Mouse (Mus musculus): ENCODE measurements around the gene Ero1lb. TPM values are rescaled to one million over a fixed set of nuclear protein-coding genes. Genes with fewer than 3 reads are reported as not detected.

Ero1lb gene
- total and polyA plus RNA-seq, 3 experiments, result 4.2 to 5.8 TPM; not detected in 1

- no peaks in the 10 kb centered on the region; a peak in 1 of 4 replicates for H3K27me3 ChIP-seq (ENCODE audit: control insufficient read depth in 1 of 2, insufficient read depth in 2 of 2, low read length in 2 of 2)
- no peaks in the 10 kb centered on the region for H3K9me3 ChIP-seq (replicated peaks; ENCODE audit: insufficient read depth, low read length)
- H3K36me3 ChIP-seq (ENCODE audit: control insufficient read depth in 1 of 2, insufficient read depth in 2 of 2, low read length in 2 of 2), result no peaks in the 10 kb centered on the region
- H3K27ac ChIP-seq (ENCODE audit: control insufficient read depth, low read depth, low read length), result no peak overlapping the region
- H3K79me2 ChIP-seq (ENCODE audit: control insufficient read depth, insufficient read depth, low read length, poor library complexity), result no peaks in the 10 kb centered on the region
- DNase-seq (ENCODE audit: low read depth, low spot score), result no peak
- H3K9ac ChIP-seq (ENCODE audit: control insufficient read depth, low read depth, low read length, poor library complexity, severe bottlenecking), result no peak overlapping the region
- H3K4me1 ChIP-seq (ENCODE audit: control insufficient read depth in 1 of 2, insufficient read depth in 2 of 2, low read length in 2 of 2), result no peaks in the 10 kb centered on the region
- TF ChIP-seq RCOR1 (IDR thresholded peaks at IDR 0.05; ENCODE audit: low read depth, low read length), result no peak
- H3K4me3 ChIP-seq (ENCODE audit: control insufficient read depth in 1 of 2, insufficient read depth in 1 of 2, low read depth in 2 of 2, low read length in 2 of 2), result no peak overlapping the region
Measured at GRCm38 (mm10) chr13:12534628-12535027, 31.0 kb upstream of the Ero1lb start.

- Histone ChIP-seq H3K9ac (ENCODE audit: control insufficient read depth, low read depth, low read length, poor library complexity, severe bottlenecking) (no peak overlapping the region), H3K4me3 (ENCODE audit: control insufficient read depth in 1 of 2, insufficient read depth in 1 of 2, low read depth in 2 of 2, low read length in 2 of 2) (no peak overlapping the region), H3K4me1 (ENCODE audit: control insufficient read depth in 1 of 2, insufficient read depth in 2 of 2, low read length in 2 of 2) (no peaks in the 10 kb centered on the region), H3K27ac (ENCODE audit: control insufficient read depth, low read depth, low read length) (no peak overlapping the region), H3K9me3 (replicated peaks; ENCODE audit: insufficient read depth, low read length) (no peaks in the 10 kb centered on the region), H3K36me3 (ENCODE audit: control insufficient read depth in 1 of 2, insufficient read depth in 2 of 2, low read length in 2 of 2) (no peaks in the 10 kb centered on the region), H3K79me2 (ENCODE audit: control insufficient read depth, insufficient read depth, low read length, poor library complexity) (no peaks in the 10 kb centered on the region), H3K27me3 (ENCODE audit: control insufficient read depth in 1 of 2, insufficient read depth in 2 of 2, low read length in 2 of 2) (peaks cover 2 to 4% of the 10 kb centered on the region in 2 experiments; a peak in 3 of 4 replicates)
- peak; percentile 67 for DNase-seq (ENCODE audit: low read depth, low spot score)
- TF ChIP-seq ELF1 (IDR thresholded peaks at IDR 0.05; ENCODE audit: low read depth, low read length), result peak; percentile 64; the same call in 1 of the 2 replicates
- TF ChIP-seq SMC3 (IDR thresholded peaks at IDR 0.05; ENCODE audit: low read depth, low read length), result peak; percentile 83
- no peak for TF ChIP-seq USF2 (IDR thresholded peaks at IDR 0.05; ENCODE audit: borderline replicate concordance in 1 of 2, insufficient read depth in 1 of 2, low read depth in 1 of 2, low read length in 2 of 2)
- peak; percentile 54 for TF ChIP-seq ZC3H11A (IDR thresholded peaks at IDR 0.05; ENCODE audit: low read depth, low read length)
- peak; percentile 66 for TF ChIP-seq RAD21 (IDR thresholded peaks at IDR 0.05; ENCODE audit: low read depth, low read length)
- TF ChIP-seq MAFK (IDR thresholded peaks at IDR 0.05; ENCODE audit: borderline replicate concordance, low read depth, low read length), result no peak
- TF ChIP-seq CTCF (IDR thresholded peaks at IDR 0.05 in 2 of 3, conservative IDR thresholded peaks at IDR 0.05 in 1 of 3; ENCODE audit: control insufficient read depth in 1 of 3, insufficient read depth in 1 of 3, low read depth in 2 of 3, low read length in 3 of 3, poor library complexity in 1 of 3, severe bottlenecking in 1 of 3), result peak; percentile 73 to 82 (median 80)
- 0 out of 2 replicates have a peak, but pooled peaks have one; percentile 22 for TF ChIP-seq MYC (IDR thresholded peaks at IDR 0.05; ENCODE audit: low read depth, low read length)
Measured at GRCm38 (mm10) chr13:12537971-12538370, 27.7 kb upstream of the Ero1lb start.

GRCm38 (mm10) chr13:12539716-12540115, 26.0 kb upstream of the Ero1lb start:
- H3K9ac ChIP-seq (ENCODE audit: control insufficient read depth, low read depth, low read length, poor library complexity, severe bottlenecking), result no peak overlapping the region
- H3K79me2 ChIP-seq (ENCODE audit: control insufficient read depth, insufficient read depth, low read length, poor library complexity), result no peaks in the 10 kb centered on the region
- no peak overlapping the region for H3K4me3 ChIP-seq (ENCODE audit: control insufficient read depth in 1 of 2, insufficient read depth in 1 of 2, low read depth in 2 of 2, low read length in 2 of 2)
- H3K4me1 ChIP-seq (ENCODE audit: control insufficient read depth in 1 of 2, insufficient read depth in 2 of 2, low read length in 2 of 2), result no peaks in the 10 kb centered on the region
- no peak for DNase-seq (ENCODE audit: low read depth, low spot score)
- no peak overlapping the region for H3K27ac ChIP-seq (ENCODE audit: control insufficient read depth, low read depth, low read length)
- no peaks in the 10 kb centered on the region for H3K9me3 ChIP-seq (replicated peaks; ENCODE audit: insufficient read depth, low read length)
- no peaks in the 10 kb centered on the region for H3K36me3 ChIP-seq (ENCODE audit: control insufficient read depth in 1 of 2, insufficient read depth in 2 of 2, low read length in 2 of 2)
- peaks cover 2 to 4% of the 10 kb centered on the region in 2 experiments; a peak in 3 of 4 replicates for H3K27me3 ChIP-seq (ENCODE audit: control insufficient read depth in 1 of 2, insufficient read depth in 2 of 2, low read length in 2 of 2)
- no peak for TF ChIP-seq MEF2A (IDR thresholded peaks at IDR 0.05; ENCODE audit: extremely low read depth, insufficient replicate concordance, low read depth, low read length, poor library complexity, severe bottlenecking)
- no peak for TF ChIP-seq POLR2A (IDR thresholded peaks at IDR 0.05; ENCODE audit: control insufficient read depth in 1 of 2, insufficient read depth in 1 of 2, low read depth in 1 of 2, low read length in 2 of 2, poor library complexity in 1 of 2)
- TF ChIP-seq CTCF (IDR thresholded peaks at IDR 0.05 in 2 of 3, conservative IDR thresholded peaks at IDR 0.05 in 1 of 3; ENCODE audit: control insufficient read depth in 1 of 3, insufficient read depth in 1 of 3, low read depth in 2 of 3, low read length in 3 of 3, poor library complexity in 1 of 3, severe bottlenecking in 1 of 3), result no peak
- TF ChIP-seq USF1 (IDR thresholded peaks at IDR 0.05; ENCODE audit: low read depth, low read length), result no peak
- no peak for TF ChIP-seq TCF12 (IDR thresholded peaks at IDR 0.05; ENCODE audit: low read depth, low read length)
- no peak for TF ChIP-seq TAL1 (IDR thresholded peaks at IDR 0.05; ENCODE audit: low read length)
- TF ChIP-seq RCOR1 (IDR thresholded peaks at IDR 0.05; ENCODE audit: low read depth, low read length), result no peak
- no peak for TF ChIP-seq HCFC1 (IDR thresholded peaks at IDR 0.05; ENCODE audit: low read depth, low read length)
- TF ChIP-seq MAZ (IDR thresholded peaks at IDR 0.05; ENCODE audit: low read depth, low read length), result no peak
- no peak for TF ChIP-seq POLR2AphosphoS5 (IDR thresholded peaks at IDR 0.05; ENCODE audit: borderline replicate concordance, low read depth, low read length)
- TF ChIP-seq UBTF (IDR thresholded peaks at IDR 0.05; ENCODE audit: borderline replicate concordance, insufficient read depth, low read depth, low read length), result no peak
- TF ChIP-seq ZMIZ1 (IDR thresholded peaks at IDR 0.05; ENCODE audit: low read depth, low read length), result no peak
- no peak for TF ChIP-seq ETS1 (IDR thresholded peaks at IDR 0.05; ENCODE audit: low read depth, low read length)
- TF ChIP-seq KAT2A (conservative IDR thresholded peaks at IDR 0.05; ENCODE audit: low read depth, low read length), result no peak
- no peak for TF ChIP-seq BHLHE40 (IDR thresholded peaks at IDR 0.05; ENCODE audit: borderline replicate concordance, low read depth, low read length)
- TF ChIP-seq MXI1 (IDR thresholded peaks at IDR 0.05; ENCODE audit: low read depth, low read length), result no peak
- TF ChIP-seq MYB (IDR thresholded peaks at IDR 0.05; ENCODE audit: low read depth, low read length), result no peak
- no peak for TF ChIP-seq SMC3 (IDR thresholded peaks at IDR 0.05; ENCODE audit: low read depth, low read length)
- TF ChIP-seq USF2 (IDR thresholded peaks at IDR 0.05; ENCODE audit: borderline replicate concordance in 1 of 2, insufficient read depth in 1 of 2, low read depth in 1 of 2, low read length in 2 of 2), result no peak

Data from MEL (cell line).